Mouse (Mus musculus): ENCODE results near the gene Tmem161a.
A peak's percentile ranks its signal among the peaks of the same experiment; 100 is the strongest.

Tmem161a gene

DNA sequence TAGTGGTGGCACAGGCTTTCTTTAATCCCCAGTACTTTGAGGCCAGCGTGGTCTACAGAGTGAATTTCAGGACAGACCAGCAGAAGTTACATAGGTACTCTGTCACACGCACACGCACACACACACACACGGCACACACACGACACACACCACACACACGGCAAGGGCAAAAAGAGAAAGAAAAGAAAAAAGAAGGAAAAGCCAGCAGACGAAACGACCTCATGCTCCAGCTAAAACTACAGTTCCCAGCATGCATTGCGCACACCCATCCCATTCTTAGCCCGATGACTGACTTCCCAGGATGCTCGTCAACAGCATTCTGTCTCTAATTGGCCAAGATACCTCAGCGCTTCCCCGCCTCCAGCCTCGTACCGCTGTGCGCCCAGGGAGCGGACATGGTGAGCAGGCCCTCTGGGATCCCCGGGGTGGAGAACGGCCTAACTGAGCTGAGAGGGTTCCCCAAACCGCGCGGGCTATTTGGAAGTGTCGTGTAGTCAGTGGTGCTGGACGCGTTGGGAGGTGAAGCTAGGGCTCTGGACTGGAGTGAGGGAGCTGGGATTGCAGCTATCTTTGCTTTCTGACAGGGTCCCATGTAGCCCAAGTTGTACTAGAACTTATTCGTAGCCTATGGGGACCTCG, at the start of gene Tmem161a:
Gene Tmem161a (plus strand): TSS at position 314 of the 639 bp plus-strand sequence.
- peak; percentile 77 for DNase-seq (ENCODE audit: low spot score)

- no peak for DNase-seq (ENCODE audit: low spot score)
These were observed 49.3 kb upstream of the Tmem161a start for GRCm38 (mm10) chr8:70122863-70123262.

GRCm38 (mm10) chr8:70124992-70125391, 47.2 kb upstream of the Tmem161a start:
- DNase-seq (ENCODE audit: low spot score), result no peak

DNA sequence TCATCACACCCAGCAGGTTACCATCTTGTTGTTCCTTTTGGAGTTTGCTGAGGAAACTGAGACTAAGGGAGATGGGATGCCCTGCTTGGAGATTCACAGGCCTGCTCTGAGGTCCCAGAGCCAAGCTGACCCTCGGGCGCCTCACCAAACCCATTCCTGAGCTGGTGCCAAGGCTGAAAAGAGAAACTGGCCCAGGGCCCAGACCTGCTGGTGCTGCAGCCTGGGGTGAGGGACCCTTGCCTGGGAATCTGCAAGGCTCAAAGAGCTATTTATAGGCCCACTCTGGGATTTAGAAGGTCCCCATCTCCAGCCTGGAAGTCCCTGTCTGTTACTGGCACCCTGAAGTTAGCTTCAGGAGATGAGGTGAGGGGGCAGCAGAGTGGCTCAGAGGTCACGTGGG, 43.7 kb upstream of the Tmem161a start:
- no peak for DNase-seq (ENCODE audit: low spot score)

DNA sequence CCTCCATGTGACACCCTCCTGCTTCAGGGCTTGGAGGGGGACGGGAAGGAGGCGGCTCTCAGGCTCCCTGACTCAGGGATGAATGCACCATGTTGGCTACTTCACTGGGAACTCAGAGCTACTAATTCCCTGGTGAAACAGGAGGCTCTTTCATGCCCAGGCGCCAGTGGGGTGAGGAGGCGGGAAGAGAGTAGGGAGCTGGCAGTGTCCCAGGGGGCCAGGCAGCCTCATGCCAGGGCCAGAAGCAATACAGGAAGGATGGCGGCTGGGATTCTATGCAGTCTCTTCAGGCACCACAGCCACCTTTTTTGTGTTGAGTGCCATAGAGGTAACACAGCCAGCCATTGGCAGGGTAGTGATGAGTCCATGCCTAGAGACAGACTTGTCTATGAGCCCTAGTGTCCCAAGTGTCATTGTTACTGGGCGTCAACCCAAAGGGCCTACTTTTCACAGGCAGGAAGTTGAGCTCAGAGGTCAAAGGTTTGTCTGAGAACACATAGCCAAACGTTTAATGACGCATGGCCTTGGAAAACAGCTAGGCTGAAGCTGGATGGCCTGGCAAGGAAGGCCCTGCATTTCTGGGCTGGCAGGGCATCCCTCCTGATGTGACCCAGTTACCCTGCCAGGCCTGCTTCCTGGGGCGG, 42.7 kb upstream of the Tmem161a start:
- DNase-seq (ENCODE audit: low spot score), result no peak

GRCm38 (mm10) chr8:70130066-70130465, 42.1 kb upstream of the Tmem161a start:
- no peak for DNase-seq (ENCODE audit: low spot score)

GRCm38 (mm10) chr8:70131166-70131883, 40.8 kb upstream of the Tmem161a start, which contains the start of gene Nr2c2ap:
Nr2c2ap (plus strand) TSS chr8:70131333.
- DNase-seq (ENCODE audit: low spot score), result peak; percentile 76

DNA sequence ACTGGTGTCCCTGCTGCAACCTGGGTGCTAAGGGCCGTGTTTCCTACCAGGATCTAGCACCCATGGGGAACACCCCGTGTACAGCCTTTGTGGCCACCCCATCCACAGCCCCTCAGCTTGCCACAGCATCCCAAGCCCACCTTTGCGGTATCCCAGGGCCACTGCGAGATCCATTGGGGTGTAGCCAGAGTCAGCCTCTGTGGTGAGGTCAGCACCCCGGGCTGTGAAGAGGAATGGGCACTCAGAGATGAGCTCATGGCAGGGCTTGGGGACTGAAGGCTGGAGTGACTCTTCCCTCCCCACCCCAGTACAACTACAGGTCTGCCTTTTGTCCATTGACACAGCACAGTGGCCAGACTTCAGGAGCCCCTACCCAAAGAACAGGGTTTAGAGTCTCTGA, 38.1 kb upstream of the Tmem161a start:
- no peak for DNase-seq (ENCODE audit: low spot score)

- no peak for DNase-seq (ENCODE audit: low spot score)
These were observed 37.2 kb upstream of the Tmem161a start for GRCm38 (mm10) chr8:70134931-70135330.

- no peak for DNase-seq (ENCODE audit: low spot score)
These were observed 35.6 kb upstream of the Tmem161a start for GRCm38 (mm10) chr8:70136591-70136990.

DNA sequence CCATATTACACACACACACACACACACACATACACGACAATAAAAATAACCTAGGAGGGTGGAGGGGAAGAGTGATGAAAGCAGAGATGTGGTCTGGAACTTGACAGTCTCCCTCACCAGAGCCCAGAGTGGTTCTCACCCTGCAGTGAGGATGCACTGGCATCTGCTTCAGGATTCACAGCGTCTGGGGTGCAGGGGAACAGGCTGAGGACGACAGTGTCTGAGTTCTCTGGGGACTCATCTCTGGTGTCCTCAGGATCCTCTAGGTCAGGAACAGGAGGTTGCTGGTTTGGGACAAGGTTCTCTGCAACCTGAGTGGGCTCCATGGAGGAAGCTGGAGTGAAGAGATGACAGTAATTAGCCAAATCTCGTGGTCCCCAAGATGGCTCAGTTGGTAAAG, 34.3 kb upstream of the Tmem161a start:
- no peak for DNase-seq (ENCODE audit: low spot score)

DNA sequence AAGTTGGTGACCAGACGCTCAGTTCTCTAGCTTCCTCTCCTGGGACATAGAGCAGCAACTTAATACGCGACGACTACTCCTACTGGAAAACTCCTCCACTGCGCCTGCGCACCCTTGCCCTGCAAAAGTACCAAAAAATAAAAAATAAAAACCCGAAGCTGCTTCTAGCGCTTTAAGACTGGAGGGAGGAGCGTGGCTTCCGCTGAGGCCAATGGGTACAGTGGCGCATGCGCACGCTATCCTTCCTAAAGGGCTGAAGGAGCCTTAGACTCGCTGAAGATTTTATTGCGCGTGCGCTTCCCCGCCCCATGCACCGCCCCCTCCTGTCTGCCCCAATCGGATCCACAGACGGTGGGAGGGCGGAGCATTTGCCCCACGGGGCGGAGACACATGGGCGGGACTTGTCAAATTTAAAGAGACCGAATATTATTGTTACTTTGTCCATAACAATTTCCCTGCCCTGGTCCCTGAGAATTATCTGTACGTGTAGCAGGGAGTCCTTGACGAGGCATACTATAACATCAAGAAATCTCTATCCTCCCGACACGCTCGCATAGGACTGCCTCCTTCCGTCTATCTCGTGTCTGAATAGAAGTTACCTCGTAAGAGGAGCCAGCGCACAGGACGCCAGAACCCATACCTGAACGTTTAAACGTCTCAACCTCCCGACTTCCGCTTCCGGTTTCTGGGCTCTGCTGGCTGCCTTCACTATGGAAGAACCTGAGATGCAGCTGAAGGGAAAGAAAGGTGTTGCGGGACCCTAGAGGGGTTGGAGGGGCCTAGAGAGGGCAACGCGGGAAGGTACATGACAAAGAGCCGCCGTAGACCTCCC, 32.9 kb upstream of the Tmem161a start, which contains the start of the genes Rfxank, Borcs8 and Mef2b:
Gene Rfxank (minus strand): TSS at position 129 of the 832 bp plus-strand sequence.
Gene Borcs8 (plus strand): TSS at position 474 of the 832 bp plus-strand sequence.
Gene Mef2b (plus strand): TSS at position 686 of the 832 bp plus-strand sequence.
- DNase-seq (ENCODE audit: low spot score), result peak; percentile 95

- DNase-seq (ENCODE audit: low spot score), result no peak
These were observed 32.2 kb upstream of the Tmem161a start for GRCm38 (mm10) chr8:70139981-70140380.

DNA sequence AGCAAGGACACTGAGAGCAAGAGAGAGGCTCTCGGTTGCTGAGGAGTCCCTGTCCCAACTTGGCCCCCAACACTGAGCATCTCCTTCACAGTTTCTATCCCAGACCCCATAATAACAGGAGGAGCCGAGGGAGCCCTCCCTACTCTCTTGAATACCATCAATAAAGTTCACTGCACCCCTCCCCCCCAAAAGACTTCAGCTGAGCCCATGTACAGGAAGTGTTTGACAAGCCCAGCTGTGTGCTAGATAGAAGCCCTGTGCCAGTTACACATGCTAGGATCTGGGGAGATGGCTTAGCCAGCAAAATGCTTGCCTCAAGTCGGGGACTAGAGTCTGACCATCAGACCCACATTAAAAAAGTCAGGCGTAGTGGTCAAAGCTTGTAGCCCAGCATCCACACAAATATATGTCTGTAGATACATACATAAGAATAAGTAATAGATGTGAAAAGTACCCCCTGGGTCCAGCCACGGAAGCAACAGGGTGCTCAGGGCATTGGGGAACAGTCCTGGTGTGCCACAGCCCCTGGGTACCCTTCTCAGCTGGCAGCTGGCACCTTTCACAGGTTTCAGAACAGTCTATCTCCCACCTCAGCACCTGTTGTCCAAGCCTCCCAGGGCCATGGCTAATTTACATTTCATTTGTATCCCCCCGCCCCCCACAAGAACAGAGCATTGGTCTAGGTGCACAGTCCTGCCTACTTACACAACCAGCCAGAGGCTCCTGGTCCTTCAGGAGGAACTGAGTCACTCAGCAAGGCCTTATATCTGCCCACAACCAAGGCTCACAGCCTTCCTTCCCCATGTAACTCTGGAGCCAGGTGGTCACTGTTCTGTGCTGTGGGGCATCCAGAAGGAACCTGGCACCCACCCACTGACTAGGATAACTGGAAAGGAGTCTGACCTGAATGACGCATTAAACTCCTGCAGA, 24.2 kb upstream of the Tmem161a start:
- DNase-seq (ENCODE audit: low spot score), result no peak

GRCm38 (mm10) chr8:70150158-70150557, 22.0 kb upstream of the Tmem161a start:
- no peak for DNase-seq (ENCODE audit: low spot score)

DNA sequence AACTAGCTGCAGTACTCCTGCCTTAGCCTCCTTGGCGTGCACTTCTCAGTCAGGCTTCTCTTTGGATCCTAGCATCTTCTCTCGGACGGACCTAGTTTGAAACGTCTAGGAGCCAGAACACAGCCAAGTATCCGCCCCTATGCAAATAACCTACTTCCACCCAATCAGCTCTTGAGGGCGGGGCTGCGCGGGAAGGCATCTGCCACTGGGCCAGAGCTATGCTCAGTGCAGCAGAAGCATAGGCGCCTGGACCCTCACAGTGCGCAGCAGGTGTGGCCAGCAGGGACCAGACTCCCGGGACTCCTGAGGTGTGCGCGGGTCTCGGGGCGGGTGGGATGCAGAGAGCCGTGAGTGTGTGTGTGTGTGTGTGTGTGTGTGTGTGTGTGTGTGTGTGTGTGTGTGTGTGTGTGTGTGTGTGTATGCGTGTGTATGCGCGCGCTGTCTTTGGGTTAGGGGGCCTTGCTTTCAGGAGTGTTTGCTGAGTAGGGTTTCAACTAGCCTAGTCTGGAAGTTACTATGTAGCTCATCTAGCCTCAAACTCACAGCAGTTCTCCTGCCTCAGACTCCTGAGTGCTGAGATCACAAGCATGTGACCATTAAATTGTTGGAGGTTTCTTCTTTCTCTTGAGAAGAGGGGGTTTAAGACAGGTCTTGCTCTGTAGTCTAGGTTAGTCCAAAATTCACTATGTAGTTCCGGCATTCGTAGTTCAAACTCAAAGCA, 19.5 kb upstream of the Tmem161a start:
- peak; percentile 32 for DNase-seq (ENCODE audit: low spot score)

- DNase-seq (ENCODE audit: low spot score), result no peak
These were observed 14.8 kb upstream of the Tmem161a start for GRCm38 (mm10) chr8:70157240-70157800.

DNA sequence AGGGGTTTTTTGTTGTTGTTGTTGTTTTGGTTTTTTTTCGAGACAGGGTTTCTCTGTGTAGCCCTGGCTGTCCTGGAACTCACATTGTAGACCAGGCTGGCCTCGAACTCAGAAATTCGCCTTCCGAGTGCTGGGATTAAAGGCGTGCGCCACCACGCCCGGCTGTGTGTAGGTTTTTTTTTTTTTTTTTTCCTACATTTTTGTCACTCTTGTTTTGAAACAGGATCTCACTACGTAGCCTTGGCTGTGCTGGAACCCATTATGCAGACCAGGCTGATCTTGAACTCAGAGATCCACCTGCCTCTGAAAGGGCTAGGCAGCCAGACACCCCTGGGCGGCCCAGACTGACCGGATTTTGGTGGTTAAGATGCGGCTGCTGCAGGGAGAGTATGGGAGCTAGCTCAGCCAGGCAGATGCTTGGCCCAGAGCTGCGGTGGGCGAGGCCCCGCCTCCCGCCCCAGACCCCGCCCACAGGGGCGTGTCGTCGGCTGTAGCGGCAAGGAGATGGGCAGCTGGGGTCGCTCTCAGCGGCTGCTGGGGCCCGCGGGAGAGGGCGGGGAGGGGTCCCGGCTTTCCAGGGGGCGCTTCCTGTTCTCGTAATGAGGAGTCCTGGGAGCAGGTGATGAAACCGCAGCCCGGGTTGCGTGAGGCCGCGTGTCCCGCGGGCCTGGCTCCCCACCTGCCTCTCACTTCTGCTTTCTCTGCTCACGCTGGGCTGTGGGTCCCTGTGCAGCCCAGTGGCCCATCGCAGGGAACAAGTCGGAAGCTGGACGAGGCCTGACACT, 13.9 kb upstream of the Tmem161a start:
- DNase-seq (ENCODE audit: low spot score), result peak; percentile 61

GRCm38 (mm10) chr8:70159211-70159610, 12.9 kb upstream of the Tmem161a start:
- DNase-seq (ENCODE audit: low spot score), result no peak

Measured in urinary bladder, postnatal 25 days (tissue).